Mouse (Mus musculus) kidney, adult 2 months (tissue): ENCODE data around the gene Gpx3. TPM values are rescaled to one million over a fixed set of nuclear protein-coding genes. Genes with fewer than 3 reads are reported as not detected.

Experiments used
- DNase-seq: peaks from one replicate; pipeline ENCODE4 v3.0.0; 2021
- H3K27ac ChIP-seq: fragments of 200-500 bp; 2 replicates; pipeline ENCODE4 v1.5.1; 2012; ENCODE audit warnings: low read depth, low read length, control low read depth, inconsistent platforms; ENCODE audit not compliant: insufficient read depth
- H3K27me3 ChIP-seq: fragments of 200-500 bp; replicated peaks from 2 replicates; pipeline ENCODE4 v1.6.1; 2012; ENCODE audit warnings: mild to moderate bottlenecking, moderate library complexity, low read length, inconsistent platforms; ENCODE audit not compliant: control insufficient read depth, insufficient read depth
- H3K36me3 ChIP-seq: fragments of 200-500 bp; 2 replicates; pipeline ENCODE4 v1.6.1; 2012; ENCODE audit warnings: mild to moderate bottlenecking, moderate library complexity, low read length, inconsistent platforms; ENCODE audit not compliant: control insufficient read depth, insufficient read depth
- H3K4me1 ChIP-seq: fragments of 200-500 bp; 2 replicates; pipeline ENCODE4 v1.6.1; 2011; ENCODE audit warnings: low read length; ENCODE audit not compliant: control insufficient read depth, insufficient read depth
- H3K4me3 ChIP-seq: fragments of 200-500 bp; 2 replicates; pipeline ENCODE4 v1.5.1; 2011; ENCODE audit warnings: mild to moderate bottlenecking, low read depth, low read length, control low read depth; ENCODE audit not compliant: insufficient read depth
- CTCF ChIP-seq: fragments of 200-500 bp; conservative IDR thresholded peaks from 2 replicates; pipeline ENCODE4 v1.5.1; 2011; ENCODE audit warnings: low read depth, mild to moderate bottlenecking, control low read depth, low read length, moderate library complexity, mixed read lengths; ENCODE audit not compliant: insufficient read depth, insufficient read length
- POLR2A ChIP-seq: fragments of 200-500 bp; IDR thresholded peaks from one replicate; pipeline ENCODE4 v1.6.1; 2011; ENCODE audit warnings: low read depth, low read length, control low read depth
- WGBS: fragments of 180-500 bp; shearing (Covaris S2); methylation state at CpG from one replicate; pipeline ENCODE4 v1.1.7; 2018; 5-methylcytosine and 5-hydroxymethylcytosine counted together
- polyA plus RNA-seq: library from polyadenylated mRNA; depleted of rRNA; stranded (reverse); fragments of >200 nt; gene quantifications from 2 replicates; pipeline ENCODE4 v1.2.3, GENCODE M21; 2012

Gene Gpx3
- polyA plus RNA-seq, 1 experiment = 31,623 TPM

- H3K36me3 ChIP-seq = no peaks in the 10 kb centered on the region
- H3K4me1 ChIP-seq = no peaks in the 10 kb centered on the region
- TF ChIP-seq POLR2A (no peak), CTCF (peak; percentile 85)
- DNase-seq = peak; percentile 68
- H3K27me3 ChIP-seq = no peaks in the 10 kb centered on the region
- H3K4me3 ChIP-seq = no peak overlapping the region
- H3K27ac ChIP-seq = no peak overlapping the region
- WGBS = 30% methylated on average over 10 of the region's 10 CpGs
These were observed 39.4 kb upstream of the Gpx3 start for GRCm38 (mm10) chr11:54862621-54863520.

GRCm38 (mm10) chr11:54865330-54866085 is 36.7 kb upstream of the Gpx3 start:
- 69% methylated on average over 6 of the region's 6 CpGs for WGBS

GRCm38 (mm10) chr11:54866119-54867048 is 35.9 kb upstream of the Gpx3 start, which contains the start of gene Hint1:
Hint1 (plus strand) TSS chr11:54866383.
- Histone ChIP-seq H3K36me3 (peaks cover 5% of the 10 kb centered on the region; the same call in 1 of the 2 replicates), H3K4me3 (peak within 1 kb of the TSS; percentile 89), H3K4me1 (peaks cover 4% of the 10 kb centered on the region; the same call in 1 of the 2 replicates), H3K27ac (peak within 1 kb of the TSS; percentile 90), H3K27me3 (no peaks in the 10 kb centered on the region)
- under 1% methylated on average over 107 of the region's 107 CpGs for WGBS
- TF ChIP-seq POLR2A (peak; percentile 46), CTCF (no peak)
- DNase-seq = peak; percentile 95

More at GRCm38 (mm10) chr11:54865330-54866085, 36.7 kb upstream of the Gpx3 start:
- TF ChIP-seq POLR2A (no peak), CTCF (no peak)
- Histone ChIP-seq H3K27ac (no peak overlapping the region), H3K27me3 (no peaks in the 10 kb centered on the region), H3K36me3 (peaks cover 1% of the 10 kb centered on the region; the same call in 1 of the 2 replicates), H3K4me3 (peak overlapping the region; percentile 39), H3K4me1 (peaks cover 4% of the 10 kb centered on the region; the same call in 1 of the 2 replicates)
- DNase-seq = no peak

- WGBS = 4% methylated on average over 5 of the region's 5 CpGs
- Histone ChIP-seq H3K36me3 (peaks cover 5% of the 10 kb centered on the region; the same call in 1 of the 2 replicates), H3K4me1 (peaks cover 4% of the 10 kb centered on the region; the same call in 1 of the 2 replicates), H3K4me3 (peak overlapping the region; percentile 89), H3K27ac (peak overlapping the region; percentile 90), H3K27me3 (no peaks in the 10 kb centered on the region)
- peak; percentile 85 for DNase-seq
- TF ChIP-seq POLR2A = no peak
- no peak for TF ChIP-seq CTCF
These were observed 35.2 kb upstream of the Gpx3 start for GRCm38 (mm10) chr11:54867049-54867385.

GRCm38 (mm10) chr11:54867903-54868434 is 34.3 kb upstream of the Gpx3 start:
- 63% methylated on average over 3 of the region's 3 CpGs for WGBS
- peaks cover 5% of the 10 kb centered on the region; the same call in 1 of the 2 replicates for H3K36me3 ChIP-seq
- H3K4me3 ChIP-seq = no peak overlapping the region
- H3K4me1 ChIP-seq = peaks cover 4% of the 10 kb centered on the region; the same call in 1 of the 2 replicates
- no peak for TF ChIP-seq CTCF
- TF ChIP-seq POLR2A = no peak
- DNase-seq = no peak
- H3K27ac ChIP-seq = no peak overlapping the region
- H3K27me3 ChIP-seq = no peaks in the 10 kb centered on the region

GRCm38 (mm10) chr11:54868445-54868844 is 33.8 kb upstream of the Gpx3 start:
- H3K4me1 ChIP-seq = peaks cover 4% of the 10 kb centered on the region; the same call in 1 of the 2 replicates
- DNase-seq = no peak
- no peaks in the 10 kb centered on the region for H3K27me3 ChIP-seq
- TF ChIP-seq CTCF (no peak), POLR2A (no peak)
- H3K4me3 ChIP-seq = no peak overlapping the region
- H3K27ac ChIP-seq = no peak overlapping the region
- 65% methylated on average over 2 of the region's 2 CpGs for WGBS
- H3K36me3 ChIP-seq = peaks cover 5% of the 10 kb centered on the region; the same call in 1 of the 2 replicates
